29 mouse cellular contexts compared by ENCODE assay signal in the genomic region with DNA sequence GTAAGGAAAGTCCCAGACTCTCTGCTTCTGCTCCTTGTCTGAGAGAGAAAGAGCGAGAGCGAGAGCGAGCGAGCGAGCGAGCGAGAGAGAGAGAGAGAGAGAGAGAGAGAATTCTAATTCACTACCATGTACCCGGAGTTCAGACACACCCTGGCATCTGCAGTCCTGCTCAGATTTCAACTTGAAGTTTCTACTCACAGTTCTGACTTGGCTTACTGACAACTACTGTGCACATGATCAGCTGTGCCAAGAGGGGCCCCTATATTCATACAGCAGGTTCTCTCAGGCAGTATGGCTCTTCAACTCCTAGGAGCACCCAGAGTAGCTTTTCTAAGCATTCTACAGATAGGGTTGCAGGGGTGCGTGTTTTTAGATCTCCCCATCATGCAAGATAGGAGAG. TPM values are rescaled to one million over a fixed set of nuclear protein-coding genes. Genes with fewer than 3 reads are reported as not detected.
DNase-seq lines count a peak whose midpoint lies in the region; ATAC-seq and TF ChIP-seq lines count a peak whose summit lies in the region.
"Had no signal": no experiment of that assay in that cellular context is flagged by ENCODE, and none has a peak within 500 bp of the region (broad histone marks: within the 10 kb centered on the region; RNA-seq: fewer than 3 reads in every experiment).

No protein-coding gene starts in this region.

- H3K27ac ChIP-seq in hindbrain, embryonic 12.5 days: 0 out of 2 replicates have a peak overlapping the region, but pooled peaks have one; percentile 25
- H3K27ac ChIP-seq in hindbrain, embryonic 13.5 days: no peak overlapping the region
- peak overlapping the region; percentile 71; the same call in 1 of the 2 replicates for H3K27ac ChIP-seq in limb, embryonic 12.5 days
- H3K27ac ChIP-seq in stomach, postnatal 0 days (replicated peaks): no peak overlapping the region
- H3K27ac ChIP-seq: forebrain, embryonic 13.5 days; gastrocnemius, adult 2 months; midbrain, embryonic 13.5 days had no signal

- no peak for TF ChIP-seq CTCF in stomach, postnatal 0 days (IDR thresholded peaks at IDR 0.05; ENCODE audit: low read depth)

- no peaks in the 10 kb centered on the region for H3K9me3 ChIP-seq in hindbrain, embryonic 12.5 days (replicated peaks)
- no peaks in the 10 kb centered on the region for H3K9me3 ChIP-seq in hindbrain, embryonic 13.5 days
- no peaks in the 10 kb centered on the region for H3K9me3 ChIP-seq in limb, embryonic 12.5 days
- no peaks in the 10 kb centered on the region for H3K9me3 ChIP-seq in stomach, postnatal 0 days (ENCODE audit: control insufficient read depth, low read length)
- H3K9me3 ChIP-seq: forebrain, embryonic 13.5 days; G1E; midbrain, embryonic 13.5 days had no signal

- H3K36me3 ChIP-seq in hindbrain, embryonic 12.5 days: no peaks in the 10 kb centered on the region
- no peaks in the 10 kb centered on the region for H3K36me3 ChIP-seq in hindbrain, embryonic 13.5 days
- no peaks in the 10 kb centered on the region for H3K36me3 ChIP-seq in limb, embryonic 12.5 days
- H3K36me3 ChIP-seq in stomach, postnatal 0 days (ENCODE audit: control insufficient read depth, insufficient read depth, low read length): no peaks in the 10 kb centered on the region
- H3K36me3 ChIP-seq: G1E; midbrain, embryonic 13.5 days had no signal

- WGBS in hindbrain, embryonic 12.5 days: 88% methylated on average over 9 of the region's 9 CpGs
- WGBS in hindbrain, embryonic 13.5 days: 84% methylated on average over 9 of the region's 9 CpGs
- 75% methylated on average over 9 of the region's 9 CpGs for WGBS in limb, embryonic 12.5 days
- WGBS in stomach, postnatal 0 days: 72% methylated on average over 9 of the region's 9 CpGs

- peak; percentile 44 for DNase-seq in lung, postnatal 36 days
- DNase-seq in lung, postnatal 14 days: no peak
- no peak for DNase-seq in stomach, postnatal 0 days (ENCODE audit: low spot score)
- DNase-seq in adrenal gland, adult 2 months: no peak
- DNase-seq in gastrocnemius, postnatal 25 days: no peak
- DNase-seq: adrenal gland, postnatal 14 days; B cell, adult 2 months; cerebellum, adult 8-10 months; cerebellum, postnatal 36 days; embryo, embryonic 11 days; gastrocnemius, adult 2 months; heart, postnatal 36 days; layer of hippocampus, postnatal 36 days; right cerebral cortex, postnatal 14 days; thymus, postnatal 14 days had no signal

- ATAC-seq in hindbrain, embryonic 12.5 days (ENCODE audit: low FRiP score): no peak
- no peak for ATAC-seq in hindbrain, embryonic 13.5 days (ENCODE audit: low FRiP score)
- no peak for ATAC-seq in limb, embryonic 12.5 days (ENCODE audit: insufficient number of reproducible peaks, insufficient read depth, low FRiP score, low TSS enrichment, low read depth)
- no peak for ATAC-seq in stomach, postnatal 0 days (ENCODE audit: low FRiP score, low TSS enrichment)
- ATAC-seq: forebrain, embryonic 13.5 days; hindbrain, embryonic 16.5 days; intestine, postnatal 0 days; midbrain, embryonic 13.5 days had no signal

- no peak for TF ChIP-seq EP300 in stomach, postnatal 0 days (optimal IDR thresholded peaks at IDR 0.05)

- no peak overlapping the region for H3K4me2 ChIP-seq in hindbrain, embryonic 12.5 days (replicated peaks)
- no peak overlapping the region for H3K4me2 ChIP-seq in hindbrain, embryonic 13.5 days
- peak overlapping the region; percentile 36; the same call in 1 of the 2 replicates for H3K4me2 ChIP-seq in limb, embryonic 12.5 days
- no peak overlapping the region for H3K4me2 ChIP-seq in stomach, postnatal 0 days (replicated peaks; ENCODE audit: low read depth)
- H3K4me2 ChIP-seq: forebrain, embryonic 13.5 days; midbrain, embryonic 13.5 days had no signal

- H3K4me1 ChIP-seq in hindbrain, embryonic 12.5 days: peaks cover 7% of the 10 kb centered on the region; the same call in 1 of the 2 replicates
- no peaks in the 10 kb centered on the region; the same call in 1 of the 2 replicates for H3K4me1 ChIP-seq in hindbrain, embryonic 13.5 days (replicated peaks)
- peaks cover 29% of the 10 kb centered on the region for H3K4me1 ChIP-seq in limb, embryonic 12.5 days (replicated peaks)
- H3K4me1 ChIP-seq in stomach, postnatal 0 days (replicated peaks; ENCODE audit: control insufficient read depth, insufficient read depth): 0 out of 2 replicates have a peak, but pooled peaks cover 2% of the 10 kb centered on the region
- H3K4me1 ChIP-seq: midbrain, embryonic 13.5 days had no signal

- H3K4me3 ChIP-seq in hindbrain, embryonic 12.5 days: no peak overlapping the region
- H3K4me3 ChIP-seq in hindbrain, embryonic 13.5 days: no peak overlapping the region
- H3K4me3 ChIP-seq in limb, embryonic 12.5 days (replicated peaks): no peak overlapping the region
- no peak overlapping the region for H3K4me3 ChIP-seq in stomach, postnatal 0 days (ENCODE audit: low read depth, low read length)
- H3K4me3 ChIP-seq: forebrain, embryonic 13.5 days; gastrocnemius, adult 2 months; midbrain, embryonic 13.5 days had no signal

- no peak overlapping the region for H3K9ac ChIP-seq in hindbrain, embryonic 12.5 days
- no peak overlapping the region for H3K9ac ChIP-seq in hindbrain, embryonic 13.5 days
- H3K9ac ChIP-seq in limb, embryonic 12.5 days (replicated peaks): no peak overlapping the region
- peak overlapping the region; percentile 13; the same call in 1 of the 2 replicates for H3K9ac ChIP-seq in stomach, postnatal 0 days (ENCODE audit: low read length)
- H3K9ac ChIP-seq: forebrain, embryonic 13.5 days; midbrain, embryonic 13.5 days had no signal

- no peaks in the 10 kb centered on the region for H3K27me3 ChIP-seq in hindbrain, embryonic 12.5 days
- H3K27me3 ChIP-seq in hindbrain, embryonic 13.5 days: no peaks in the 10 kb centered on the region
- no peaks in the 10 kb centered on the region for H3K27me3 ChIP-seq in limb, embryonic 12.5 days
- no peaks in the 10 kb centered on the region for H3K27me3 ChIP-seq in stomach, postnatal 0 days (ENCODE audit: control insufficient read depth, insufficient read depth, low read length)
- H3K27me3 ChIP-seq: forebrain, embryonic 13.5 days; midbrain, embryonic 13.5 days had no signal

RNA-seq across cellular contexts. Expression of gene Mymk, which starts 12.8 kb away (rescaled TPM):
- polyA plus RNA-seq in hindbrain, embryonic 12.5 days (2016; fragmentation: Nextera tagmentation; extraction: Ambion mirVana): 2.6 and 5.2 TPM in 2 replicates
- polyA plus RNA-seq in hindbrain, embryonic 13.5 days (2015; fragmentation: Nextera tagmentation; extraction: Ambion mirVana): 0.56 and 1.1 TPM in 2 replicates
- polyA plus RNA-seq in limb, embryonic 12.5 days (2016; fragmentation: Nextera tagmentation; extraction: Ambion mirVana): 16.9 and 24.6 TPM in 2 replicates
- 0.55 and 1.1 TPM in 2 replicates for polyA plus RNA-seq in stomach, postnatal 0 days (2015; fragmentation: Nextera tagmentation; extraction: Ambion mirVana)
- not detected for total RNA-seq in adrenal gland, adult 2 months (2021)
- 0.08 TPM in 1 of 2 replicates, not detected in the other for polyA plus RNA-seq in adrenal gland, adult 2 months (2012; rRNA removed)
- 10 to 100 TPM in 1 of 2 experiments, 1 to 10 TPM in 1; 4.8 to 14.4 TPM for total RNA-seq in gastrocnemius, postnatal 25 days (2021)
- total RNA-seq: adrenal gland, postnatal 14 days; CH12.LX; granulocyte monocyte progenitor cell, adult 5-6 weeks; heart, postnatal 36 days; liver, adult 2 months; megakaryocyte, adult 5-6 weeks; monocyte, adult 5-6 weeks had no signal
- polyA plus RNA-seq: forebrain, embryonic 13.5 days; G1E; intestine, postnatal 0 days; liver, adult 2 months; midbrain, embryonic 13.5 days; testis, adult 2 months had no signal

RNA-seq across cellular contexts. Expression of gene Adamtsl2, which starts 20.0 kb away (rescaled TPM):
- polyA plus RNA-seq in hindbrain, embryonic 12.5 days (2016; fragmentation: Nextera tagmentation; extraction: Ambion mirVana): 6.1 and 9.0 TPM in 2 replicates
- polyA plus RNA-seq in hindbrain, embryonic 13.5 days (2015; fragmentation: Nextera tagmentation; extraction: Ambion mirVana): 7.6 and 8.9 TPM in 2 replicates
- 11.8 and 12.3 TPM in 2 replicates for polyA plus RNA-seq in limb, embryonic 12.5 days (2016; fragmentation: Nextera tagmentation; extraction: Ambion mirVana)
- 1.4 and 3.4 TPM in 2 replicates for polyA plus RNA-seq in stomach, postnatal 0 days (2015; fragmentation: Nextera tagmentation; extraction: Ambion mirVana)
- total RNA-seq in adrenal gland, adult 2 months (2021): 10 to 100 TPM; 24.8 to 25.4 TPM
- 20.9 and 28.5 TPM in 2 replicates for polyA plus RNA-seq in adrenal gland, adult 2 months (2012; rRNA removed)
- total RNA-seq in gastrocnemius, postnatal 25 days (2021): 1 to 10 TPM; 8.2 to 8.7 TPM
- total RNA-seq: granulocyte monocyte progenitor cell, adult 5-6 weeks; megakaryocyte, adult 5-6 weeks; monocyte, adult 5-6 weeks had no signal
- polyA plus RNA-seq: G1E had no signal

RNA-seq across cellular contexts. Expression of gene Slc2a6, which starts 31.4 kb away (rescaled TPM):
- 3.5 and 4.1 TPM in 2 replicates for polyA plus RNA-seq in hindbrain, embryonic 12.5 days (2016; fragmentation: Nextera tagmentation; extraction: Ambion mirVana)
- polyA plus RNA-seq in hindbrain, embryonic 13.5 days (2015; fragmentation: Nextera tagmentation; extraction: Ambion mirVana): 5.5 and 6.1 TPM in 2 replicates
- 1.5 and 1.8 TPM in 2 replicates for polyA plus RNA-seq in limb, embryonic 12.5 days (2016; fragmentation: Nextera tagmentation; extraction: Ambion mirVana)
- polyA plus RNA-seq in stomach, postnatal 0 days (2015; fragmentation: Nextera tagmentation; extraction: Ambion mirVana): 2.0 and 2.7 TPM in 2 replicates
- under 1 TPM; 0.76 to 0.78 TPM for total RNA-seq in adrenal gland, adult 2 months (2021)
- polyA plus RNA-seq in adrenal gland, adult 2 months (2012; rRNA removed): 1.7 and 2.5 TPM in 2 replicates
- total RNA-seq in gastrocnemius, postnatal 25 days (2021): under 1 TPM; 0.10 to 0.16 TPM
- total RNA-seq: gastrocnemius, adult 2 months had no signal
- polyA plus RNA-seq: G1E had no signal

RNA-seq across cellular contexts. Expression of gene Cacfd1, which starts 49.5 kb away (rescaled TPM):
- polyA plus RNA-seq in hindbrain, embryonic 12.5 days (2016; fragmentation: Nextera tagmentation; extraction: Ambion mirVana): 115 TPM in 2 replicates
- polyA plus RNA-seq in hindbrain, embryonic 13.5 days (2015; fragmentation: Nextera tagmentation; extraction: Ambion mirVana): 117 and 125 TPM in 2 replicates
- polyA plus RNA-seq in limb, embryonic 12.5 days (2016; fragmentation: Nextera tagmentation; extraction: Ambion mirVana): 96.5 and 100 TPM in 2 replicates
- 35.1 and 37.7 TPM in 2 replicates for polyA plus RNA-seq in stomach, postnatal 0 days (2015; fragmentation: Nextera tagmentation; extraction: Ambion mirVana)
- 10 to 100 TPM; 40.2 to 52.4 TPM for total RNA-seq in adrenal gland, adult 2 months (2021)
- 80.1 and 109 TPM in 2 replicates for polyA plus RNA-seq in adrenal gland, adult 2 months (2012; rRNA removed)
- total RNA-seq in gastrocnemius, postnatal 25 days (2021): 10 to 100 TPM; 27.9 to 30.2 TPM

Comparison
In these comparisons a context has a peak if more than half of its experiments do, and no peak if none do; other contexts are left out.
1. H3K27ac ChIP-seq: peak in hindbrain, embryonic 12.5 days (single experiment) and limb, embryonic 12.5 days (single experiment); none in hindbrain, embryonic 13.5 days (single experiment) and stomach, postnatal 0 days (single experiment).